Comparison of ENCODE assay signal across 23 mouse cellular contexts in genomic region chr1:53224775-53225174, GRCm38 (mm10). TPM values are rescaled to one million over a fixed set of nuclear protein-coding genes. Genes with fewer than 3 reads are reported as not detected.
DNase-seq lines count a peak whose midpoint lies in the region; ATAC-seq and TF ChIP-seq lines count a peak whose summit lies in the region.
"Had no signal": no experiment of that assay in that cellular context is flagged by ENCODE, and none has a peak within 500 bp of the region (broad histone marks: within the 10 kb centered on the region; RNA-seq: fewer than 3 reads in every experiment).

No protein-coding gene starts in this region.

- H3K36me3 ChIP-seq in forebrain, postnatal 0 days (ENCODE audit: insufficient read depth), result no peaks in the 10 kb centered on the region
- H3K36me3 ChIP-seq in forebrain, embryonic 14.5 days (ENCODE audit: control insufficient read depth, insufficient read depth, low read length), result no peaks in the 10 kb centered on the region
- H3K36me3 ChIP-seq in midbrain, embryonic 12.5 days, result no peaks in the 10 kb centered on the region; the same call in 1 of the 2 replicates
- H3K36me3 ChIP-seq in midbrain, embryonic 15.5 days (replicated peaks), result no peaks in the 10 kb centered on the region
- H3K36me3 ChIP-seq: heart, embryonic 13.5 days; hindbrain, embryonic 15.5 days had no signal

- no peak overlapping the region for H3K9ac ChIP-seq in forebrain, postnatal 0 days
- H3K9ac ChIP-seq in forebrain, embryonic 14.5 days (ENCODE audit: low read length), result no peak overlapping the region
- H3K9ac ChIP-seq in midbrain, embryonic 12.5 days (replicated peaks), result no peak overlapping the region
- no peak overlapping the region for H3K9ac ChIP-seq in midbrain, embryonic 15.5 days
- H3K9ac ChIP-seq: heart, embryonic 13.5 days; hindbrain, embryonic 15.5 days had no signal

- H3K27ac ChIP-seq in forebrain, postnatal 0 days (ENCODE audit: low read depth, low read length), result no peak overlapping the region
- H3K27ac ChIP-seq in forebrain, embryonic 14.5 days (ENCODE audit: low read depth, low read length), result no peak overlapping the region
- H3K27ac ChIP-seq in midbrain, embryonic 12.5 days (replicated peaks), result no peak overlapping the region
- no peak overlapping the region for H3K27ac ChIP-seq in midbrain, embryonic 15.5 days
- H3K27ac ChIP-seq: embryonic facial prominence, embryonic 10.5 days; heart, embryonic 13.5 days; hindbrain, embryonic 15.5 days had no signal

- H3K27me3 ChIP-seq in forebrain, postnatal 0 days (ENCODE audit: insufficient read depth, low read length), result no peaks in the 10 kb centered on the region
- H3K27me3 ChIP-seq in forebrain, embryonic 14.5 days (replicated peaks; ENCODE audit: control insufficient read depth, insufficient read depth, low read length), result no peaks in the 10 kb centered on the region
- H3K27me3 ChIP-seq in midbrain, embryonic 12.5 days, result no peaks in the 10 kb centered on the region
- no peaks in the 10 kb centered on the region for H3K27me3 ChIP-seq in midbrain, embryonic 15.5 days (replicated peaks)
- H3K27me3 ChIP-seq: heart, embryonic 13.5 days; hindbrain, embryonic 15.5 days had no signal

- H3K4me1 ChIP-seq in forebrain, postnatal 0 days (ENCODE audit: insufficient read depth), result no peaks in the 10 kb centered on the region
- H3K4me1 ChIP-seq in forebrain, embryonic 14.5 days (ENCODE audit: control insufficient read depth, insufficient read depth, low read length), result no peaks in the 10 kb centered on the region
- no peaks in the 10 kb centered on the region for H3K4me1 ChIP-seq in midbrain, embryonic 12.5 days
- no peaks in the 10 kb centered on the region for H3K4me1 ChIP-seq in midbrain, embryonic 15.5 days
- H3K4me1 ChIP-seq: embryonic facial prominence, embryonic 10.5 days; hindbrain, embryonic 15.5 days had no signal

- TF ChIP-seq CTCF in forebrain, postnatal 0 days (IDR thresholded peaks at IDR 0.05; ENCODE audit: low read depth), result no peak

- WGBS in forebrain, postnatal 0 days, result 70% methylated on average over 1 of the region's 1 CpGs
- 81% methylated on average over 1 of the region's 1 CpGs for WGBS in forebrain, embryonic 14.5 days
- 67% methylated on average over 1 of the region's 1 CpGs for WGBS in midbrain, embryonic 12.5 days
- WGBS in midbrain, embryonic 15.5 days, result 47% methylated on average over 1 of the region's 1 CpGs

- no peaks in the 10 kb centered on the region for H3K9me3 ChIP-seq in forebrain, postnatal 0 days (ENCODE audit: low read length)
- H3K9me3 ChIP-seq in forebrain, embryonic 14.5 days (replicated peaks; ENCODE audit: control insufficient read depth, low read length), result no peaks in the 10 kb centered on the region
- H3K9me3 ChIP-seq in midbrain, embryonic 12.5 days, result no peaks in the 10 kb centered on the region
- H3K9me3 ChIP-seq in midbrain, embryonic 15.5 days, result no peaks in the 10 kb centered on the region
- H3K9me3 ChIP-seq: embryonic facial prominence, embryonic 10.5 days; heart, embryonic 13.5 days; hindbrain, embryonic 15.5 days had no signal

- no peak overlapping the region for H3K4me3 ChIP-seq in forebrain, postnatal 0 days (ENCODE audit: low read depth, low read length)
- H3K4me3 ChIP-seq in forebrain, embryonic 14.5 days (ENCODE audit: low read depth, low read length), result no peak overlapping the region
- H3K4me3 ChIP-seq in midbrain, embryonic 12.5 days, result no peak overlapping the region
- no peak overlapping the region for H3K4me3 ChIP-seq in midbrain, embryonic 15.5 days
- H3K4me3 ChIP-seq: embryonic facial prominence, embryonic 10.5 days; heart, embryonic 13.5 days; hindbrain, embryonic 15.5 days had no signal

- H3K4me2 ChIP-seq in forebrain, postnatal 0 days (ENCODE audit: low read depth), result no peak overlapping the region
- H3K4me2 ChIP-seq in forebrain, embryonic 14.5 days (ENCODE audit: low read length), result no peak overlapping the region
- no peak overlapping the region for H3K4me2 ChIP-seq in midbrain, embryonic 12.5 days (replicated peaks)
- H3K4me2 ChIP-seq in midbrain, embryonic 15.5 days, result no peak overlapping the region
- H3K4me2 ChIP-seq: heart, embryonic 13.5 days; hindbrain, embryonic 15.5 days had no signal

- peak; percentile 61 for ATAC-seq in forebrain, postnatal 0 days
- ATAC-seq in forebrain, embryonic 14.5 days, result no peak
- ATAC-seq in midbrain, embryonic 12.5 days (ENCODE audit: low FRiP score, low read depth), result 0 out of 2 replicates have a peak, but pooled peaks have one; percentile 23
- ATAC-seq in midbrain, embryonic 15.5 days (replicated peaks), result no peak
- ATAC-seq: intestine, embryonic 16.5 days had no signal

- peak; percentile 5 for DNase-seq in cerebellum, adult 8-10 months
- no peak for DNase-seq in cerebellum, adult 9-11 months
- DNase-seq in forebrain, postnatal 0 days, result no peak
- no peak for DNase-seq in forebrain, embryonic 14.5 days (ENCODE audit: low spot score)
- peak; percentile 5 for DNase-seq in retina, postnatal 1 day
- DNase-seq in retina, embryonic 14.5 days (ENCODE audit: low spot score), result no peak
- DNase-seq: adrenal gland, postnatal 14 days; gastrocnemius, postnatal 14 days; heart, postnatal 36 days; kidney, adult 2 months had no signal

RNA-seq across cellular contexts. Expression of gene 1700019A02Rik, which starts 37.3 kb away (rescaled TPM):
- total RNA-seq in forebrain, postnatal 0 days (2014; rRNA removed), result not detected in 2 replicates
- not detected in 2 replicates for polyA plus RNA-seq in forebrain, postnatal 0 days (2015; fragmentation: Nextera tagmentation; extraction: Ambion mirVana)
- not detected in 2 replicates for polyA plus RNA-seq in forebrain, embryonic 14.5 days (2014; fragmentation: Nextera tagmentation; extraction: Ambion mirVana)
- polyA plus RNA-seq in midbrain, embryonic 12.5 days (2016; fragmentation: Nextera tagmentation; extraction: Ambion mirVana), result not detected in 2 replicates
- polyA plus RNA-seq in midbrain, embryonic 15.5 days (2015; fragmentation: Nextera tagmentation; extraction: Ambion mirVana), result not detected in 2 replicates
- total RNA-seq: adrenal gland, postnatal 14 days; gastrocnemius, postnatal 14 days; heart, adult 8-10 months; heart, postnatal 36 days; MEL had no signal
- polyA plus RNA-seq: C2C12; embryonic facial prominence, embryonic 10.5 days; embryonic facial prominence, embryonic 14.5 days; gonadal fat pad, adult 2 months; heart, embryonic 13.5 days; heart, postnatal 0 days; hindbrain, embryonic 11.5 days; hindbrain, embryonic 15.5 days; intestine, embryonic 16.5 days; kidney, adult 2 months had no signal

Comparison
In these comparisons a context has a peak if more than half of its experiments do, and no peak if none do; other contexts are left out.
1. DNase-seq: peak in cerebellum, adult 8-10 months (single experiment) and retina, postnatal 1 day (single experiment); none in cerebellum, adult 9-11 months (single experiment), forebrain, postnatal 0 days (single experiment), forebrain, embryonic 14.5 days (single experiment) and retina, embryonic 14.5 days (single experiment).
2. ATAC-seq: peak in forebrain, postnatal 0 days (single experiment) and midbrain, embryonic 12.5 days (single experiment); none in forebrain, embryonic 14.5 days (single experiment) and midbrain, embryonic 15.5 days (single experiment).